Mouse (Mus musculus) layer of hippocampus, postnatal 25 days (tissue): ENCODE measurements at regions not wholly inside any gene's neighbourhood (a gene's known extent, or its start where the extent isn't known, plus 50 kb on each side); places are given as distances from the start of the nearest gene placed in this dataset.

ENCODE experiments used
- DNase-seq, 2 experiments: peaks; one replicate each; pipeline ENCODE4 v3.0.0; 2022; ENCODE audit warnings: mixed read lengths in 2 of 2, low spot score in 1 of 2; ENCODE audit errors: extremely low spot score in 1 of 2

- DNase-seq: no peak
These were observed 358.7 kb downstream of the Dnajb9 start for GRCm38 (mm10) chr12:43851264-43852009.

GRCm38 (mm10) chr12:43843907-43844537, 366.1 kb downstream of the Dnajb9 start:
- DNase-seq: no peak

- no peak for DNase-seq
These were observed 378.1 kb downstream of the Dnajb9 start for GRCm38 (mm10) chr12:43831976-43832375.

GRCm38 (mm10) chr12:43828641-43829040, 381.5 kb downstream of the Dnajb9 start:
- DNase-seq: no peak

GRCm38 (mm10) chr12:43827901-43828300, 382.2 kb downstream of the Dnajb9 start:
- DNase-seq: no peak

GRCm38 (mm10) chr12:43827296-43827695, 382.8 kb downstream of the Dnajb9 start:
- DNase-seq: no peak

GRCm38 (mm10) chr12:43813559-43813958, 396.6 kb downstream of the Dnajb9 start:
- DNase-seq: peak in 1 of 2 experiments; percentile 36

GRCm38 (mm10) chr12:43772766-43773165, 437.4 kb downstream of the Dnajb9 start:
- DNase-seq: no peak

- no peak for DNase-seq
These were observed 448.0 kb downstream of the Dnajb9 start for GRCm38 (mm10) chr12:43762151-43762550.
